Comparison of ENCODE assay signal across 8 mouse cellular contexts in the genomic region with DNA sequence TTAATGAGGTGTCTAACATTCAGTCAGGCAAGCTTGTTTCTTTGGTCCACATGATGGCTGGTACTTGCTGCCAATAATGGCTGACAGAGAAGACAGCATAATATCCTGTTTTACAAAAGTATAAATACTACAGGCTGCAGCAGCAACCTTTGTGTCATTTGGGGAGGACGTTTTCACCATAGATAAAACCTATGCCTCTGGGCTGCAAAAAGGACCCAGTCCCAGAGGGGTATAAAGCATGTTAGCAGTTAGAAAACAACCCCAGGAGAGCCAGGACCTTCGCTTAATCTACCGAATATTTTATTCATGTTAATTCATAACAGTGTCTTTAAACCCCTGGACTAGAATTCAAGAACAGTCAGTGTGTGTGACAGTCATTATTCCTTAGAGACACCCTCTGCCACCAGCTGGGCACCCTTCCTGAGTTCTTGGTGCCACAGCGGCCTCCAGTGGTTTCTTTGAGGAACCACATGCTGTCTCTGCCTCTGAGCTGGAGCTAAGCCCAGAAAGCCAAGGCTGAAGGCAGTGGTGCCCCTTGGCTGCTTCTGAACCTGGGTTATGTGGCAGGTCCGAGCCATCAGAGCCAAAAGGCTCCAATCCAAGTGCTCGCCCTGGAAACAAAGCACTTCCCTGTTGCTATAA. TPM values are rescaled to one million over a fixed set of nuclear protein-coding genes. Genes with fewer than 3 reads are reported as not detected.
DNase-seq lines count a peak whose midpoint lies in the region; ATAC-seq lines count a peak whose summit lies in the region.

No protein-coding gene starts in this region.

- no peak for ATAC-seq in activated CD4-positive, CD25-positive, alpha-beta regulatory T cell, adult 4 months

- no peaks in the 10 kb centered on the region for H3K4me1 ChIP-seq in embryonic facial prominence, embryonic 10.5 days

- 27% methylated on average over 6 of the region's 6 CpGs for WGBS in embryonic facial prominence, embryonic 10.5 days
- 22% methylated on average over 6 of the region's 6 CpGs for WGBS in large intestine, adult 2 months

- H3K4me3 ChIP-seq in embryonic facial prominence, embryonic 10.5 days: no peak overlapping the region

- H3K27me3 ChIP-seq in embryonic facial prominence, embryonic 10.5 days (replicated peaks; ENCODE audit: low read depth, poor library complexity, severe bottlenecking): no peaks in the 10 kb centered on the region

- H3K36me3 ChIP-seq in embryonic facial prominence, embryonic 10.5 days (replicated peaks): no peaks in the 10 kb centered on the region

- no peak overlapping the region for H3K27ac ChIP-seq in embryonic facial prominence, embryonic 10.5 days (replicated peaks)

- H3K9me3 ChIP-seq in embryonic facial prominence, embryonic 10.5 days: no peaks in the 10 kb centered on the region

- DNase-seq in MEL-GATA-1-ER (ENCODE audit: extremely low read depth, low read depth): peak; percentile 23
- peak; percentile 44 for DNase-seq in adrenal gland, postnatal 25 days
- DNase-seq in embryonic facial prominence, embryonic 10.5 days (ENCODE audit: low spot score): peak; percentile 44
- DNase-seq in heart, adult 9 months (ENCODE audit: low spot score in 2 of 2): peak; percentile 13 to 21
- peak; percentile 1 for DNase-seq in large intestine, adult 2 months (ENCODE audit: low read depth, low spot score)
- peak; percentile 55 for DNase-seq in lung, postnatal 10 days
- DNase-seq in retina, embryonic 14.5 days (ENCODE audit: low spot score): peak; percentile 77

RNA-seq across cellular contexts. Expression of a gene that starts 34.6 kb away (rescaled TPM):
- 28.6 and 28.8 TPM in 2 replicates for total RNA-seq in adrenal gland, postnatal 25 days (2021)
- polyA plus RNA-seq in embryonic facial prominence, embryonic 10.5 days (2016; fragmentation: Nextera tagmentation; extraction: Ambion mirVana): 1.5 and 1.6 TPM in 2 replicates
- 7.6 and 10.4 TPM in 2 replicates for polyA plus RNA-seq in large intestine, adult 2 months (2012; rRNA removed)
- 1 to 10 TPM; 3.4 to 4.2 TPM for polyA plus RNA-seq in activated CD4-positive, CD25-positive, alpha-beta regulatory T cell, adult 4 months (2017; shearing (Covaris generic))

RNA-seq across cellular contexts. Expression of a gene that starts 55.4 kb away (rescaled TPM):
- 18.1 and 19.9 TPM in 2 replicates for total RNA-seq in adrenal gland, postnatal 25 days (2021)
- 26.3 and 28.4 TPM in 2 replicates for polyA plus RNA-seq in embryonic facial prominence, embryonic 10.5 days (2016; fragmentation: Nextera tagmentation; extraction: Ambion mirVana)
- 7.6 and 9.1 TPM in 2 replicates for polyA plus RNA-seq in large intestine, adult 2 months (2012; rRNA removed)
- 10 to 100 TPM; 35.4 to 35.5 TPM for polyA plus RNA-seq in activated CD4-positive, CD25-positive, alpha-beta regulatory T cell, adult 4 months (2017; shearing (Covaris generic))

Comparison
In these comparisons a context has a peak if more than half of its experiments do, and no peak if none do; other contexts are left out.
1. DNase-seq: peak in every context shown above with its lines; median percentile 77 in retina, embryonic 14.5 days; 55 in lung, postnatal 10 days; 44 in adrenal gland, postnatal 25 days; 44 in embryonic facial prominence, embryonic 10.5 days; 23 in MEL-GATA-1-ER; 17 in heart, adult 9 months; 1 in large intestine, adult 2 months.